Mouse (Mus musculus) stomach, postnatal 0 days (tissue): ENCODE measurements around the gene Gnai1. TPM values are rescaled to one million over a fixed set of nuclear protein-coding genes. Genes with fewer than 3 reads are reported as not detected.

Source experiments
- ATAC-seq: fragments of 200-750 bp; cut with Nextera tagmentation; 2 replicates; pipeline ENCODE4 v1.8.0; 2017; ENCODE audit not compliant: low FRiP score, low TSS enrichment
- DNase-seq: peaks from one replicate; pipeline ENCODE4 v3.0.0-alpha.2; 2016; ENCODE audit warnings: low spot score
- H3K27ac ChIP-seq: fragments of 300-500 bp; sonication (generic); replicated peaks from 2 replicates; pipeline ENCODE4 v1.5.1; 2014; ENCODE audit warnings: mild to moderate bottlenecking, control low read depth
- H3K27me3 ChIP-seq: fragments of 300-500 bp; sonication (generic); 2 replicates; pipeline ENCODE4 v1.6.1; 2014; ENCODE audit warnings: low read length; ENCODE audit not compliant: control insufficient read depth, insufficient read depth
- H3K36me3 ChIP-seq: fragments of 300-500 bp; sonication (generic); 2 replicates; pipeline ENCODE4 v1.6.1; 2014; ENCODE audit warnings: low read length, mixed read lengths; ENCODE audit not compliant: control insufficient read depth, insufficient read depth
- H3K4me1 ChIP-seq: fragments of 300-500 bp; sonication (generic); replicated peaks from 2 replicates; pipeline ENCODE4 v1.6.1; 2014; ENCODE audit warnings: antibody characterized with exemption; ENCODE audit not compliant: control insufficient read depth, insufficient read depth
- H3K4me2 ChIP-seq: fragments of 300-500 bp; sonication (generic); replicated peaks from 2 replicates; pipeline ENCODE4 v1.6.1; 2014; ENCODE audit warnings: low read depth, mild to moderate bottlenecking, control low read depth, moderate library complexity
- H3K4me3 ChIP-seq: fragments of 300-500 bp; sonication (generic); 2 replicates; pipeline ENCODE4 v1.5.1; 2014; ENCODE audit warnings: low read depth, low read length, control low read depth
- H3K9ac ChIP-seq: fragments of 300-500 bp; sonication (generic); 2 replicates; pipeline ENCODE4 v1.6.1; 2014; ENCODE audit warnings: mild to moderate bottlenecking, low read length, control low read depth, mixed read lengths
- H3K9me3 ChIP-seq: fragments of 300-500 bp; sonication (generic); 2 replicates; pipeline ENCODE4 v1.6.1; 2016; ENCODE audit warnings: low read length; ENCODE audit not compliant: control insufficient read depth
- CTCF ChIP-seq: IDR thresholded peaks from 2 replicates; pipeline ENCODE4 v1.5.1; 2016; ENCODE audit warnings: antibody characterized with exemption, low read depth, mild to moderate bottlenecking, moderate library complexity
- EP300 ChIP-seq: optimal IDR thresholded peaks from 2 replicates; pipeline ENCODE3; 2016; ENCODE audit warnings: antibody characterized with exemption
- WGBS: fragments of 180-500 bp; shearing (Covaris S2); extraction: QIAGEN DNeasy Blood & Tissue Kit; methylation state at CpG from one replicate; pipeline ENCODE4 v1.1.7; 2014; 5-methylcytosine and 5-hydroxymethylcytosine counted together
- polyA plus RNA-seq: library from polyadenylated mRNA; unstranded; fragments of >200 nt; fragmentation: Nextera tagmentation; extraction: Ambion mirVana; gene quantifications from 2 replicates; pipeline ENCODE4 v1.2.1, GENCODE M21; 2015

Gene Gnai1
- polyA plus RNA-seq, 1 experiment from 2014 or later = 19.1 TPM

DNA sequence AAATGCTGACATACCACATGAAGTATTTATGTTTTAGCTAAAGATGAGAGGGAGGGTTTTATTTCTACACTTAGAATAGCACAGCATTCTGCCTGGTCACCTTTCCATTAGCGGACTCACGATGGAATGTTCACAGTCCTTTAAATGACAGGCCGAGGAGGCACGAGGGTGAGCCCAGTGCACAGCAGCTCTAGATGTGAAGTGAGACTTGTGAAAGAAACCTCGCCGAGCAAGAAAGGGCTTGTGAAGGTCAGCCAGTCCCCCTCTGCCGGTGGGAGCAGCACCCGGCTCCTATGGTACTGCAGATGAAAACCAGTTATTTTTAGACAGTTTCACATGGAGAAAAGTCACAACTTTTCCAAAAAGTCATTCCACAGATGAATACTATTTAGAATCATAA is 29.4 kb downstream of the Gnai1 start:
- Histone ChIP-seq H3K9ac (no peak overlapping the region), H3K4me3 (no peak overlapping the region), H3K4me2 (no peak overlapping the region), H3K27ac (no peak overlapping the region), H3K4me1 (no peaks in the 10 kb centered on the region), H3K9me3 (no peaks in the 10 kb centered on the region), H3K36me3 (no peaks in the 10 kb centered on the region), H3K27me3 (no peaks in the 10 kb centered on the region)
- ATAC-seq = no peak
- DNase-seq = no peak
- WGBS = 34% methylated on average over 8 of the region's 8 CpGs
- TF ChIP-seq CTCF = peak; percentile 18; the same call in 1 of the 2 replicates
- no peak for TF ChIP-seq EP300

DNA sequence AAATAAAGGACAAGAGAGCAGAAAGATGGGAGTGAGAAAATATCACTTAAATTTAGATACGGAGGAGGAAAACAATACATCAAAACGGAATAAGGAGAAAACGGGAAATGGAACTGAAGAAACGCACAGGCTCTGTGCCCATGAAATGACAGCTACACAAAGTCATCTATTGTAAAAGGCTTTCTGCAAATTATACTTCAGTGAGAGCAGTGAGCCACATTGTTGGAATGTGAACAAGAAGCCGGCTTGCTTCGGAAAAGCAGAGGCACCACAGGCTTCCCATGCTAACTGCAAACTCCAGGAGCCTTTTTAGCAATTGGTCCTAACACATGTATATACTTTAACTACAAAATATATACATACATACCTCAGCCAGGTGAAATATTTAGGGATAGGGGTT is 34.0 kb downstream of the Gnai1 start:
- no peaks in the 10 kb centered on the region for H3K36me3 ChIP-seq
- no peaks in the 10 kb centered on the region for H3K9me3 ChIP-seq
- no peak overlapping the region for H3K27ac ChIP-seq
- DNase-seq = no peak
- no peaks in the 10 kb centered on the region for H3K4me1 ChIP-seq
- no peak overlapping the region for H3K4me3 ChIP-seq
- no peaks in the 10 kb centered on the region for H3K27me3 ChIP-seq
- no peak overlapping the region for H3K4me2 ChIP-seq
- ATAC-seq = no peak
- WGBS = 62% methylated on average over 6 of the region's 6 CpGs
- no peak overlapping the region for H3K9ac ChIP-seq
- TF ChIP-seq CTCF (no peak), EP300 (no peak)

DNA sequence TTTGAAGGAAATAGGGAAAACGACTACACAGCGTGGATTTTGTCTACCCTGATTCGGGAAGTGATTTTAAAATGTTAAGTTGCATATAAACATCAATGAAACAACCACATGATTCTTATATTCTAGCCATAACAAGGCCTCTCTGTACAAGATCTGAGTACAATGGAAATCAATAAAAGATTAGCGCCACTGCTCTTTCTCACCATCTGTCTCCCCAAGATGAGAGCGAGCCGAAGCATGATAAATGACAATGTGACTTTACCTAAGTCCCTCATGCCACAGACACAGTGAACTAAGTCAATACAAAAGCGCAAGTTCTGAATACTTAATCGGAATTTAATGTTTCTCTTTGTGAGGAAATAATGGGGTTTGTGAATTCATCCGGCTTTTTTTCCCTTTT is 36.6 kb downstream of the Gnai1 start:
- Histone ChIP-seq H3K4me3 (no peak overlapping the region), H3K4me2 (no peak overlapping the region), H3K9me3 (no peaks in the 10 kb centered on the region), H3K27me3 (no peaks in the 10 kb centered on the region), H3K27ac (no peak overlapping the region), H3K4me1 (no peaks in the 10 kb centered on the region), H3K36me3 (no peaks in the 10 kb centered on the region), H3K9ac (no peak overlapping the region)
- no peak for TF ChIP-seq CTCF
- no peak for TF ChIP-seq EP300
- WGBS = 69% methylated on average over 9 of the region's 9 CpGs
- no peak for DNase-seq
- ATAC-seq = no peak

DNA sequence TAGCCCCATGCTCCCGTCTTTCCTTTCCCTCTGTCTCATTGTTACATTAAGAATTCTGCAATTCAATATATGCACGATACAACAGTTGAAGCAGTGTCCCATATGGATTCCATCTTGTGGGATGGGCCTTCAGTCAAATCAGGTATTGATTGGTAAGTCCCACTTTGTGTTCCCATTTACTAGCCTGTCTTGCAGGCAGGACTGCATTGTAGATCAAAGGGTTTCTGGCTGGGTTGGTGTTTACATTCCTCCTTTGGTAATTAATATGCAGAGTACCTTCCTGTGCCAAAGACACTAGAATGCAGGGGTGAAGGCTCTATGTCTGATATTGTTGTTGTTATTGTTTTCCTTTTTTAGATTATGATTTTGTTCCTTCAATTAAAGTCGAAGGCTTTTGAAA is 38.5 kb downstream of the Gnai1 start:
- ATAC-seq (no peak), DNase-seq (no peak)
- Histone ChIP-seq H3K27me3 (no peaks in the 10 kb centered on the region), H3K4me2 (no peak overlapping the region), H3K36me3 (no peaks in the 10 kb centered on the region), H3K4me1 (no peaks in the 10 kb centered on the region), H3K27ac (no peak overlapping the region), H3K4me3 (no peak overlapping the region), H3K9ac (no peak overlapping the region), H3K9me3 (no peaks in the 10 kb centered on the region)
- 85% methylated on average over 3 of the region's 3 CpGs for WGBS
- TF ChIP-seq CTCF (no peak), EP300 (no peak)

DNA sequence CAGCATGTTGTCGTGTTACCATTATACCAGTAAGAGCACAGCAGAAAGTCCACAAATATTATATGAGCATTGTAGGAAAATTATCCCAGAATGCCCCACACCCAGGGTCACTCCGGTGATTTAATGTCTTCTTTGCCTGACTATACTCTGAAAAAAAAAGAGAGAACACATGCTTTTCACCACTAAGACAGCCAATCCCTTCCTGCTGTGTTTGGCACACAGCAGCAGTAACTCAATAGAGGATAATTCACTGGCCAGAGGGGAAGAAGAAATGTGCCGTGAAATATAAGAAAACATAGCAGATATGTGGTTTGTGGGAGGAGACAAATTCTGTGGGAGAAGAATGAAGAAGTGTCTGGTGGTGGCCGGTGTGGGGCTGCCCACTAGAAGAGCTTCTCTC is 41.3 kb downstream of the Gnai1 start:
- no peak overlapping the region for H3K9ac ChIP-seq
- H3K36me3 ChIP-seq = no peaks in the 10 kb centered on the region
- no peaks in the 10 kb centered on the region for H3K27me3 ChIP-seq
- no peak overlapping the region for H3K27ac ChIP-seq
- H3K4me1 ChIP-seq = no peaks in the 10 kb centered on the region
- no peak for DNase-seq
- H3K9me3 ChIP-seq = no peaks in the 10 kb centered on the region
- WGBS = 88% methylated on average over 4 of the region's 4 CpGs
- ATAC-seq = no peak
- no peak overlapping the region for H3K4me3 ChIP-seq
- no peak overlapping the region for H3K4me2 ChIP-seq
- TF ChIP-seq CTCF (no peak), EP300 (no peak)

DNA sequence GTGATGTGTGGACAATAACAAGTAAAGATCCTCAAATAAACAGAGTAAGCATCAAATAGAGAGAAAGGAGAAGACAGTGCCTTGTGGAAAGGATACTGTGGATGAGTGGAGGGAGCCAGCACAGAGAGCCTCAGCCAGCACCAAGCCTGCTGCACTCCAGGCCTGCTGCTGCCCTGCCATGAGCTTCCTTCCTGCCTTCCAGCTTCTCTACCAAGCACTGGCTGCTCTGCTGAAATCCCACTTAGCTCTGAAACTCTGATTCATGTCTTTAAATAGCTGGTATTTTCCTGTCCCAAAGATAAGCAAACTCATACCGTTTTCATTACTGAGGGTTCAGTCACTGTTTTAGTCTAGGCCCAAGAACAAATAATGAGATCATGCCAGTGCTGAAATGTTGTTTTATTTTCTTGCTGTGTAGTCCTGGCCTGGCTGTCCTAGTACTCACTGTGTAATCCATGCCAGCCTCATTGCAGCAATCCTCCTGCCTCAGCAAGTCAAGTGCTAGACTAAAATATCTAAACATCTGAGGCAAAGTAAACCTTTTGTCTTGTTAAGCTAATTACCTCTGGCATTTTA is 52.8 kb downstream of the Gnai1 start:
- Histone ChIP-seq H3K4me1 (no peaks in the 10 kb centered on the region), H3K4me3 (no peak overlapping the region), H3K4me2 (no peak overlapping the region), H3K9ac (no peak overlapping the region), H3K9me3 (no peaks in the 10 kb centered on the region), H3K27me3 (no peaks in the 10 kb centered on the region), H3K36me3 (0 out of 2 replicates have a peak, but pooled peaks cover 4% of the 10 kb centered on the region), H3K27ac (no peak overlapping the region)
- 0% methylated on average over 1 of the region's 1 CpGs for WGBS
- TF ChIP-seq CTCF (no peak), EP300 (no peak)
- no peak for DNase-seq
- ATAC-seq = no peak
